Mouse (Mus musculus): ENCODE data around the gene Lgr5.

The Lgr5 gene

DNA sequence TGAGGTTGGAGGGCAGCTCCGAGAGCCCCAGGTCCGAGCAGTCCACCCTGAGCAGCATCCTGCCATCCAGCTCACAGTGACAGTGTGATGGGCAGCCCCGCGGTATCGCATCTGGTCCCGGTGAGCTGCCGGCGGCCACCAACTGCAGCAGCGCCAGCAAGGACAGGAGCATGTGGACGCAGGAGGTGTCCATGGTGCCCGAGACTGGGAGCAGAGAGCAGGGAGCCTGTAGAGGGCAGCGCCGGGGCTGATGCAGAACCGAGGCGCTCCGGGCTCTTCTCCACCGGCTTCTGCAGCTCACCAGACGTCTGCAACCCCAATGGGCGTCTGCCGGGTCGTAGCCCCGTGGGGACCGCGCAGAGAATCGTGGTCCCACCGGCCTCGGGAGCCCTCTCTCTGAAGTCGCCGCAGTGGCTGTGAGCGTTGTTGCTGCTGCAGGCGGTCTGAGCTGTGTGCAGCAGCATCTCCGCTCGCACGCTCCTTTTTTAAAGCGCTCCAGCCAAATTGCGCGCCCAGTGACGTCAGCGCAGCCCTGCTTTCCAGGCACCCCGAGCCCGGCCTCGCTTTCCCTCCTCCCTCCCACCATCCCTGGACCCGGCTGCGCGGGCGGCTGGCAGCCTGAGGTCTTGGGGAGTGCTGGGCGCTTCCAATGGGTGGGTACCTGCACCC is at the start of gene Lgr5:
Gene Lgr5 (minus strand): TSS at position 480 of the 669 bp plus-strand sequence.
- peak; percentile 87 for DNase-seq

DNA sequence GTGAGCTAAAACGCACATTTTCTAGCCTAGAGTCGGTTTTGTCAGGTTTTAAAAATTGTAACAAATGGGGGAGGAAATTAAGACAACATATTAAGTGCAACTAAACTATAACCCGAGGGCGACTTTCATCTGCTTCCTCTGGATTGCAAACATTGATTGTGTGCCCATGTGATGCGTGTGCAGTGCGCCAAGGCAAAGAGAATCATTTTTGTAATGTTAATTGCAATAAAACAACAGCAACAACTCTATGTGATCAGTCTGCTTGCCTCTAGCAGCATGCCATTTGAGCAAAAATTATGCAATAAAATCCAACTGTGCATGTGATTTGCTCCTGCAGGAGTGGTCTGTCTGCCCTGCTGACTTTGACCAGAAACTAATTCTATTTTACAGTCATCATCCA is 39.1 kb upstream of the Lgr5 start:
- DNase-seq = no peak

DNA sequence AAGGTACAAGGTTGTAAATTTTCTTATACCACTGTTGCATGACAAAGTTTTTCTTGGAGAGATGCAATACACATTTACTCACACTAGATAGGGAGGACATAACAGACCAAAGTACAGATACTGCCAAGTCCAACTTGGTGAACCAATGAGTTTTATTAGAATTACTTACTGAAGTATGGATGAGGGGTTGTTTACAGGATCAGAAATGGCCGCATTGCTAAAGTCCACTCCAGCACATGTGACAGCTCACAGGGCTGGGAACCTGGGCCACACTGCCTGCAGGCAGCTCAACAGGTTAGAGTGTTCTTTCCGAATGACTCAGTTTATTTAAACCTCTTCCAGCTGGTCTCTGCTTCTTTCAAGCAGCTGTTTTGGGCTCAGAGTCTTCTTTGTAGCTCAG is 37.4 kb upstream of the Lgr5 start:
- no peak for DNase-seq

DNA sequence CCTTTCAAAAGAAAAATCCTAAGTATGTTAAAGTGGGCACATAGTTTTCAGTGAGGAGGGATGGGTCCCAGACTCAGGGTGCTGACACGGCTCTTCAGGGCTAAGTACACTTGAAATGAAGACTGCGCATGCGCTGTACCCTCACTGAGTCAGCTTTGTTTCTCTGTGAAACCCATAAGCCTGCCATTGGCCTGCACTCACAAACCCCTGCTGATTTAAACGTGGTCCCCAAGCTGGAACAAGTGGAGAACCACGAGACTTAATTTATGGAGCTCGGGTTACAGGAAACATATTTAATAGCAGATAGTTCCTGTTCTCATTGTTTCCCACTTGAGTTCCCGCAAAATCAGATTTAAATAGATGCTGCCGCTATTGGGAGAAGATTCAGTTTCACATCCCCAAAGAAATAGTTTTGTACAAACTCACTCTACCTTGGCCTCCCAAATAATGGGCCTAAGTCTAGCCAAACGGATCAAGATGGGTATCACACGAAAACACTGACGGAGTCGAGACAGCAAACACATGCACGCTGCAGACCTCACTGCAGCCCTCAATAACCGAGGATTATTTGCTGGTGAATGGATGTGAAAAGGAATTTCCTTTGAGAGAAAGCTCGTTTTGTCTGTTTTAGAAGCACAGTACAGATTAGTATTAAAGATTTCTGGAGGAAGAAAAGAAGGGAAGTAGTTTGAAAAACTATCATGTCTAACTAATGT is 36.5 kb upstream of the Lgr5 start:
- DNase-seq = peak; percentile 58

DNA sequence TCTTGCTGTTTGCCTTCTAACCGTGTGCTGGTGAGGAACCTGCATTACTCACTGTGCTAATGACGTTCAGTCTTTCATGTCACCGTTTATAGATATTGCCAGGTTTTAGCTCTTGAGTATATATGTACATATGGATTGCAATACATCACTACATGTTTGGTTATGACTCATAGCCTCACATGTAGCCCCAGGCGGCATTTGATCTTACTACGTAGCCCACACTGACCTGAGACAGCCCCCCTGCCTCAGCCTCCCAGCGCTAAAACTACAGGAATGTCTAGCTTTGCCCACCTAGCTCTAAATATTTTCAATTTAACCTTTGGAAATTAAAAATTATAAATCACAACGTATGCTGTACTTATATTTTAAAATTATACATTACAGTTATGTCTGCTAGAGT is 35.9 kb upstream of the Lgr5 start:
- DNase-seq = no peak

DNA sequence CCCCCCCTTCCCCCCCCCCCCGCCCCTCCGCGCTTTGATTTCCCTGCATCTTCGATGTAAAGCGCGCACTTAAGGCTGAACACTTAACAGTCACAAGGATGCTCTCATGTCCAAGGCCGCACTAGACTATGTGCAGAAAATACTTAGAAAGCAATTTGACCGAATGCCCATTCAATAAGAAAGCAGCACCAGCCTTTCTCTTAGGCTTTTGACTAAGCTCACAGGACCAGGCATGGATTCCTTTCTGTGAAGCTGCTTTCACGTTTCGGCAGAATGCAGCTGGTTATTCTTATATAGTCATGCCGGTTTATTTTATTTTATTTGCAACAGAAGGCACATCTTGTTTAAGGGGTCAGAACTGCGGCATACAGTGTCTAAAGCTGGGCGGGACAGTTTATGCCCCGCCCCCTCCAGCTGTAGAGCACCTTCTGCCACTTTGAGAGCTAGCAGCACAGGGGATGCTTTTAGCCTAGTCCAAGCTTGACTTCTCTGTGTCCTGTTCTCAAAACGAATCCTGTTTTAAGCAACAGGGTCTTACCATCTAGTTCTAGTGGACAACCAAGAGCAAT is 30.8 kb upstream of the Lgr5 start:
- no peak for DNase-seq

DNA sequence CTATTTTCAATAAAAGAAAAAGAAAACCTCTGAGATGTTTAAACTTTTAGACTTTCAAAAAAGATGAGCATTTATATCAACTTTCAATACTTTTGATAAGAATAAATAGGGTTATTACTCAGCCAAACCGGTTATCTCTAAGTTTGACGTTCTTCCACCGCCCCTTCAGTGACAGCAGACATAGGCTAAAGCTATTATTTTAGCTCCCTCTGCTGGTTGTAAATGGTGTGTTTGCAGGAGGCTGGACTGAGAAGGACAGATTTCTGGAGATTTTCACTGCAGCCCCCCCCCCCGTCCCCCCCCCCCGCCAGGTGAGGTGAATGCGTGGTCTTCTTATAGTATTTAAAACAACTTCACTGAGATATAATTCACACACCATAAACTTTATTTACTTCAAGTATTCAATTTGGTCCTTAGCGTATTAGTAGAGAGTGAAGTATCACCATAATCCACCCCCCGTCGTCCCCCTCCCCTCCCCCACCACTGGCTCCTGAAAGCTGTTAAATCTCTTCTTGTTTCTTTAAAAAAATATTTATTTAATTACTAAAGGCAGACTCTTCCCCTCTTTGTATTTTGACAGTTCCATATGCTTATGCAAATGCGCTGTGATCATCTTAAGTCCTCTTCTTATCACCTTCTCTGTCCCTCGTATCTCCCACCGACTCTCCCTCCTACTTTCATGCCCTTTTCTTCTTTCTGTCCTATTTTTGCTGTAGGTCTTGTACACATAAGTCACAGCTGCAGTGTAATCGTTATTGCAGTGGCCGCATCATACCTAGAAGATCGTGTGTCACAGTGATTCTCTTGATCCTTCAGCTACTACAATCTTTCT is 30.1 kb upstream of the Lgr5 start:
- DNase-seq = no peak

DNA sequence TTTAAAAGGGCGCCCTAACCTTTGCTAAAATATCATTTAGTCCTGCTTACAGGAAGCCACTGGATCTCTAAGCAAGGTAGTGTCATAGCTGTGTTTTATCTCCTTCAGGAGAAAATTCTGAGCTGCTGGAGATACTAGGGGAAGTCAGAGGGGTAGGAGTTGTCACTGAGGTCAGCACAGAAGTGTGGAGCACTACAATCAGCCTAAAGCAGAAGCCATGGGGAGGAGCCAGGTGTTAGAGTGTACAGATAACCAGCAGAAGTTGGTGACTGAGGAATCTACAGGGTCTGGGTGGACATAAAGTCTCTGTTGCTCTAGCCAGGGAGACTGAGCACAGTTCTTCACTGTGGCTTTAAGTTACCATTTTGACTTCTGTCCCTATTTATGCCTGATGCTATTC is 8.2 kb upstream of the Lgr5 start:
- DNase-seq = peak; percentile 68

DNA sequence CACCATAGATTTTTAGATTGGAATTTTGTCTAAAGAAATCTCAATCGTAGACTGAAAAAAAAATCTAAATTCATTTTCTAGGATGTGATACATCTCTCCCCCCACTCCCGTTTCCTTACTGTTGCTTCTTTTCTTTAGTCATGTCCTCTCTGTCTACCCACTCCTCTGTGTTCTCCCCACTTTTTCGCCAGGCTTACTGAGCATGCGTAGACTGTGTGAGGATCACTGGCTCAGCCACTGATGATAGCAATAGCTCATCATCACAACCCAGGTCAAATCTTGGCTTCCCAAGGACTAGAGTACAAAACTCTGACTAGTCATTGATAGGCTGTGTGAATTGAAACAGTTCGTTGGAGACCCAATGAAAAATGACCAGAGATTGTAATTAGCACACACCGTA is 6.1 kb upstream of the Lgr5 start:
- no peak for DNase-seq

DNA sequence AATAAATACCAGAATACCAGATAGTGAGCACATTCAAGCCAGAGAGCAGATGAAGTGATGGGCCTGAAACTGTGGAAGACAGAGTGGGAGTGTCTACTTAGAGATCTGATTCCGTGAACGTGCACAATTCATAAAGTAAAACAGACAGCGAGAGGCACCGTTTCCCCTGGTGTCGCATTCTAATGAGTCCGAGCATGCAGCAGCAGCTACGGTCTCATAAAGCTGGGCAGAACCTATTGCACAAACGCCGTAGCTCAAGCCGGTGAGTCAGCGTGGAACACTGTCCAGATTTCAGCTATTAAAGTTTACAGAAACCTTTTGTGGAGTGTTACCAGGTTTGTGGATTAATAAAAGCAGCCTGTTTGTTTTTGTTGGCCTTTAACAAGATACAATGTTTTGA is 5.6 kb upstream of the Lgr5 start:
- DNase-seq = no peak

DNA sequence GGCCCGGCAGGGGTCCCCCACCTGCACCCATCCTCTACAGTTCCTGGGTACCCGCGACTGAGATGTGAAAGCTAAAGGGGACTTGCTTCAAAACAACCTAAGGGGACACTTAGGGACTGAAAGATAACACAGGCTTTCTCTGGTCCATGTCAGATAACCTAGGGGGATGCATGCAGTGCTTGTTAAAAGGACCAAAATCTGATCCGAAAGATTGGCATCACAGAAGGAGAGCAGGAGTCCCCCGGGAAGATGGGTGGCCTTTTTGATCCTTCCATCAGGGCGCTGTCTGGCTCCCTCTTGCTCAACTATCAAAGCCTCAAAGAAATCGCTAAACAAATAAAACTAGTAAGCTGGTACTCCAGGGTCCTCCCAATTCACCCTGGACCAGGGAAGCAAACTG is 399 bp upstream of the Lgr5 start:
- peak; percentile 34 for DNase-seq

DNA sequence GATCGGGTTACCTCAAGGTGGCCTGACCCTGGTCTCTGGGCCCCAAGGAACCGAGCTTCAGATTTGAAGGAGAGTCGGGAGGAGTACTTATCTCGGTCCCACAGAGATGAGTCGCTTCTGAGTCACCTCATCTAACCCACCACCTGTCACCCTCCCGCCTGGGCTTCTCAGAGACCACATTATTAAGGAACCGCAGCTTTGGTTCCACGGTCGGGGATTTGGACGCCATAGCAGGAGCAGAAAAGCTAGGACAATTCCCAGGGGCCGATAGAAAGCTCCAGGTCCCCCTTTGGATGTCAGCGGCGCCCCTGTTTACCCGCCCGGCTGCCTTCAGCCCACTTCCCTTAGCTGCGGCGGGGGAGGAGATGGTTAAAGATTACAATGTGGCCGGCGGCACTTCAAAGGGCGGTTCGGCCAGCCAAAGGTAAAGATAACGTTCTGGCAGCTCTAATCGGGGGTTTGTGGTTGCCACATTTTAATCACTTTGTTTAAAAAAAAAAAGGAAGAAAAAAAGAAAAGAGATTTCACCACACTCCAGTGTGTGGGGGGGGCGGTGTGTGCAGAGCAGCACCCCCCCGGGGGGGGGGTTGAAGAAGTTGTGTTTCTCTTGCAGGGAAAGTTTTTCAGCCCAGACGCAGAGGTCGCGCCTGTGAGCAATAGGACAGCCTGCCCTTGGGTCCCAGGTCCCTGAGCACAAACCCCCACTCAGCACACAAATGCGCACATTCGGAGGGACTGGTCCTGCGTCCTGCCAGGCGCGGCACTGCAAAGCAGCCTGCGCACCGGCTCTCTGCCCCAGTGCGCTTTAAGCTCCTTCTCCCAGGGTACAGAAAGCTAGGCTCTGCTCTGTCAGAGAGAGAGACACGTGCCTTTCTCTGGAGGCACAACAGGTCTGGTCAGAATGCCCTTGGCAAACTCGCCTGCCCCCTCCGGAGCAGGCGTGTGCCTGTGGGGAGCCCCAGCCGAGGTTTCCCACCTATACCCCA is 1.0 kb downstream of the Lgr5 start:
- peak; percentile 82 for DNase-seq

DNA sequence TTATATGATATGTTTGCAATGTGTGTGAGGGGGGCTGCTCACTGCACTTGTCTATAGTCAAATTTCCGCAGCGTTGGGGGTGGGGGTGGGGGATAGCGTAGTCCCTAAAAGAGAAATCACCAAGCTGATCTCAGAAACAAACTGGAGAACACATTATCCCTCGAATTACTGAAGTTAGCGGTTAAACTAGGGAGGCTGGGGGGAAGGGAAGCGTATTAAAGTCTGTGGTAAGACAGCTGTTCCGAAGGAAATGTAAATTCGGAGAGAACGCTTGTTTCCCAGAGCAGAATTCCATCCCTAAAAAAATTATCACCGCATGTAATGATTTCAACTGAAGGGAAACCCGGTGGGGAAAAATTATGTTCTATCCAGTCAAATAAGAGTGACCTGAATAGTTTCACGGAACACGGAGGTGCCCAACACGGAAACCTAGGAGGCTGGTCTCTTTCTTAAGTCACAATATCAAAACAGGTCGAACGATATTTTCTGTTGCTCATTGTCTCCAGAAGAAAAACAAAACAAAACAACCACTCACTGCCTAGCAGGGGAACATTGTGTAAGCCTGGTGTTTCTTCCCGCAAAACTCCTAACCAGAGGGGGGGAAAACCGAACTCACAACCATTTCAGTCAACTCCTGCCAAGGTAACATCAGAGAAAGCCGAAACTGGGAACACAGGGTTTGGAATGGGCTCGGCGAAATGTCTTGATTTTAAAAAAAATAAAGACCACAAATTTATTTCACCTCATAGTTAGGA is 1.9 kb downstream of the Lgr5 start:
- peak; percentile 15 for DNase-seq

DNA sequence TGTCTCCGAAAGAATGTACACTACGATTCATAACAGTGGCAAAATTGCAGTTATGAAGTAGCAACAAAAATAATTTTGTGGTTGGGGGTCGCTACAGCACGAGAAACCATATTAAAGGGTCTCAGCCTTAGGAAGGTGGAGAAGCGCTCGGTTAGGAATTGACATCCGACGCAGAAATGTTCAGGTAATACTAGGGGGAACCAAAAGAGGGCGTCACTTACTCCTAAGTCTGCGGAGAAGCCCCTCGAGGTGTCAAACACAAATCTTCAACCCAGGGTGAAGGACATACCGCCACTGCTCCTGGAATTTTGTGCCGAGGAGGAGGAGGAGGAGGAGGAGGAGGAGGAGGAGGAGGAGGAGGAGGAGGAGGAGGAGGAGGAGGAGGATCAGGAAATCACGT is 2.9 kb downstream of the Lgr5 start:
- DNase-seq = peak; percentile 42

DNA sequence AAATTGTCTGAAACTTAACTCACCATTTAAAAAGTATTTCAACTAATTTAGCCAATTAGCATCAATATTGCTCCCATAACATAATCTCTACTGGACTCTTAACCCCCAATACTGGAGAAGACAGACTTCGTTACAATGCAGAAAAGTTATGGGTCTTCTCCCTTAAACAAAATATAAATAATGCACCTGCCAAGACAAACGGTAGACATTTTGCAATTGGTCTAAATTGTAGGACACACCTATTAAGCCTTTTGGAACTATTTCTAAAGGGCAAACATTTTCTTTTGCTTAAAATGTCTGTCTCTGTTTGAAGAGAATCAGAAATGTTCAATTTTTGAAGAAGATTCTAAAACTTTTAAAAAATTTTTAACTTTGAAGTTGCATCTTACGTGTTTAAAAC is 4.5 kb downstream of the Lgr5 start:
- DNase-seq = no peak

DNA sequence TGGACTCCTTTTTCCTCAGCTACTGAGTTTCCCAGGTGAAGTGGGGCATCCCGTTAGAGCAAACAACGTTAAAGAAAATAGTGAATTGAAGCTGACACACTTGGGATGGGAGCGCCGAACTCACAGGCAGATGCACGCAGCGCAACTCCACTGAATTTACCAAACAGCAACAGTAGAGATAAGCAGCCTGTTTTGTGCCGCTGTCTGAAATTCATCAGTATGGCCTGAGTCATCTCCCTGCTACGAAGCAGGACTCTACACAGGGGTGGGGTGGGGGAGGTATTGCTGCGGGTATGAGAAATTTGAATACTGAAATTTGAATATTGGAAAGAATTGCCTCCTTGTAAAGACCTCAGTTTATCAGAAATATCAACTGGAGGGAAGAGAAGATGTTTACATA is 5.6 kb downstream of the Lgr5 start:
- peak; percentile 60 for DNase-seq

DNA sequence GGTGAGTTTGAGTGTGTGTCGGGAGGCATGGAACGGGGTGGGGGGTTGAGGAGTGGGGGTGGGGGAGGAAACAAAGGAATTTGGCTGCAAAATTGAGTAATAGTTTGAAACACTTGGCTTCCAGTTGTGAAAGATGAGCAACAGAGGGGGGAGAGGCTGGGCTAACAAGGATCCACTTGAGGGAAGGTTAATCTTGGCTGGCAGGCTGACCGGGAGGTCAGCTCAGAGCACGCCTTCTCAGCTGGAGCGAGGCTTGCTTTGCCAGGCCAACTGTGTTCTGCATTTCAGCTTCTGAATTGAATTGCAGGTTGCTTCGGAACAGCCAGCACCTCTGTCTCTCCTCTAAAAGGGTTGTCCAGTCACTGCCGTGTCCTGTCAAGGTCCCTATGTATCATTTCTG is 8.1 kb downstream of the Lgr5 start:
- peak; percentile 77 for DNase-seq

DNA sequence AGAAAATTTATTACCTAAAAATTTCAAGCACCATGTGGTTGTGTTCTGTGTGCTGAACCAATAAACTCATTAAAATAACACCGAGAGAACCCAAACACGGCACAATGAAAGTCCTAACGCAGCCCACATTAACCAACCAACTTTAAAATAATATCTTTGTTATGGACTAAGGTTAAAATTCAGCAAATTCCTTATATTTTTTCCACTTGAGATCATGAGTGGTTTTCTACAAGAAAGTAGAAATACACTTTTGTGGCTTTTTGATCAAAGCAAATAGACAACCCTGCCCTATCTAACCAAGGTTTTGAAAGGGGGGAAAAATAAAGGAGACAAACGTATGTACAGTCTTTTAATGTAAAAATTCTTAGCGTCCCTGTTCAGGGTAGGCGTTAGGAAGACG is 8.5 kb downstream of the Lgr5 start:
- DNase-seq = peak; percentile 1

DNA sequence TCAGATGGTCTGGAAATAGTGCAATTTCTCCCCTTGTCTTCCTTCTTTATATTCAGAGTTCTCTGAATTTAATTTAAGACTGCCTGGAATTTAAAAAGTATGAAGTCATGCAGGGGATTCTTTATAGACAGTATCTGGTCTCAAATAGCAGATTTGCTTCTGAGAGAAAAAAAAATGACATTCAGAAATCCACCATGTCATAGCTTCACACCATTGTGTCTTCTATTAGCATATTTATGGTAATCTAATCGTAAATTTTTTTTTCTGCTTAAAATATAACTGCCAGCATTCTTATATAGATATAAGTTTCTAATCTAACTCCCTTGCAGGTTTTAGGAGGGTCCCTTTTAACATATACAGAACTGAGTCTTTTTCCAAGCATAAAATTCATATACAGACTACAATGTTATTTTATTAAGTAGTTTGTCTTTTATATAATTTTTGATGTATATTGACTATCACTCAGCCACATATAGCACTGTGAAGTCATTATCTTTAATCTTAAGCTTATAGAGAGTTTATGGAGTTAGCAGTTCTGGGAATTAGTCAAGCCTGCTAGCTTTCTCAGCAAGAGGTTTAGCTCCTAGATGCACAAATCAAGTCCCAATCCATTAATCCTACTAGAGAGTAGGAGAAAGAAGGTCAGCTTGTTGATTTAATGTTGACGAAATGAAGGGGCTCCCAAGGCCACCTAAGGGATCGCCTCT is 15.7 kb downstream of the Lgr5 start:
- DNase-seq = no peak

DNA sequence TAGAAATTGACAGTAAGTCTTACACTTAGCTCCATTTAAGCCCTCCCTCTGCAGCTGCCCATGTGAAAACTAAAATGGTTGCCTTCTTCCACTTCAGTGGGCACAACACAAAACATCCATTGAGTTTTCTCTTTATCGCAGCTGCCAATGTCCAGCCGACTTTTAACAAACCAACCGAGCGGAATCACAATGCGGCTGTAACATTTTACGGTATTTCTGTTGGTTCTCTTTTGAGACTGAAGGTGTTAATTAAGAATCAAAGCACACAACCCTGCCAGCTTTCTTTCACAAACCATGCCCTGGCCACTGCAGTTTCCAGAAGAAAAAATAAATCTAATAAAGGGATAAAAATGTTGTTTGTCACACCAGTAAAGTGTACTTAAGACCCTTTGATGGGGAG is 16.3 kb downstream of the Lgr5 start:
- DNase-seq = no peak

DNA sequence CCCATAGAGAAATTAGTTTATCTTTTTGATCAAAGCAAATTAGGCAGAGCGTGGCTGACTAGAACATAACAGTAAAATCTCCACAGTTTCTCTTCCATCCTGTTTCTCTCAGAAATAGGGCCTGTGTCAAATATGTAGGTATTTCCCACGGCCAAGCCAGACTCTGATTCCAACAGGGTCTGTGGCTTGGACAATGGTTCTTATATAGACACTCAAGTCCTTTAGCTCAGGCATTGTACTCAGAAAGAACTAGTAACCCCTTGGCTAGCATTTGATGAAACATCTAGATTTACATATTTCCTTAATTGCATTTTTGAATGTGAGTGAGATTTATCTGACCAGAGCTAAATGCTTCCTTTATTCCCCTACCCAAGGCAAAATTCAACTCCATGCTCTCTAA is 17.0 kb downstream of the Lgr5 start:
- no peak for DNase-seq
